Mouse (Mus musculus): ENCODE measurements at regions not wholly inside any gene's neighbourhood (a gene's known extent, or its start where the extent isn't known, plus 50 kb on each side); places are given as distances from the start of the nearest gene placed in this dataset.
A peak's percentile ranks its signal among the peaks of the same experiment; 100 is the strongest.

- DNase-seq (ENCODE audit: low spot score) = peak; percentile 26
Measured at GRCm38 (mm10) chr2:17065149-17066145, 665.8 kb downstream of the Nebl start.

All from ovary, adult 18-20 months (tissue).